Mouse (Mus musculus): ENCODE data around the gene Lrrtm4.

DNA sequence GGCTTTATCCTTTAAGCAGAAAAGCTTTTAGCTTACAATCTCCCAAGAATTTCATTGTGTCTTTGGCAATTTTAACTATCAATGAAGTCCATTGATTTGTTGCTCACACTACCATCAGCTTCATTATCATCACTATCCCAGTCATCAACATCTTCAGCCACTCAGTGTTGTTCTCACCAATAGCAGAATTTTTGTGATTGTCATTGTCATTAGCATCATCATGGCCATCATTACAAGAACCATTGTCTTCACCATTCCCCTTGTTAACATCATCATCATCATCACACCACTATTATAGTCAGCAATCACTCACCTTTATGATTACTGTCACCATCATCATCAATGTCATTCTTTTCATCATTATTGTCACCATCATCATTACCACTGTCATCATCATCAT, 344.9 kb downstream of the Lrrtm4 start:
- TF ChIP-seq POLR2A (IDR thresholded peaks at IDR 0.05; ENCODE audit: insufficient read length, low read depth) (no peak), MYOD1 (IDR thresholded peaks at IDR 0.05; ENCODE audit: control insufficient read depth in 1 of 3, insufficient read length in 2 of 3, low read depth in 2 of 3) (no peak), TCF3 (IDR thresholded peaks at IDR 0.05; ENCODE audit: insufficient read length, low read depth) (no peak), USF1 (IDR thresholded peaks at IDR 0.05; ENCODE audit: low read depth) (no peak), MAX (IDR thresholded peaks at IDR 0.05; ENCODE audit: low read depth) (no peak)
